Mouse (Mus musculus): ENCODE results near the gene Ano1.

Ano1 gene

GRCm38 (mm10) chr7:144634450-144634849 lies 117.3 kb downstream of the Ano1 start:
- no peak for DNase-seq

GRCm38 (mm10) chr7:144632321-144632720 lies 119.5 kb downstream of the Ano1 start:
- DNase-seq, result no peak

GRCm38 (mm10) chr7:144630622-144631021 lies 121.2 kb downstream of the Ano1 start:
- DNase-seq, result no peak

- DNase-seq, result no peak
Measured at GRCm38 (mm10) chr7:144628334-144628915, 123.3 kb downstream of the Ano1 start.

- no peak for DNase-seq
Measured at GRCm38 (mm10) chr7:144627606-144628333, 124.0 kb downstream of the Ano1 start.

- no peak for DNase-seq
Measured at GRCm38 (mm10) chr7:144626042-144626441, 125.7 kb downstream of the Ano1 start.

GRCm38 (mm10) chr7:144620721-144621681 lies 130.8 kb downstream of the Ano1 start:
- no peak for DNase-seq

- no peak for DNase-seq
Measured at GRCm38 (mm10) chr7:144620315-144620714, 131.5 kb downstream of the Ano1 start.

GRCm38 (mm10) chr7:144615343-144615742 lies 136.4 kb downstream of the Ano1 start:
- DNase-seq, result no peak

- DNase-seq, result no peak
Measured at GRCm38 (mm10) chr7:144612829-144613228, 138.9 kb downstream of the Ano1 start.

- no peak for DNase-seq
Measured at GRCm38 (mm10) chr7:144612351-144612750, 139.4 kb downstream of the Ano1 start.

- DNase-seq, result no peak
Measured at GRCm38 (mm10) chr7:144611595-144611994, 140.2 kb downstream of the Ano1 start.

- DNase-seq, result no peak
Measured at GRCm38 (mm10) chr7:144609568-144609967, 142.2 kb downstream of the Ano1 start.

- no peak for DNase-seq
Measured at GRCm38 (mm10) chr7:144607862-144608261, 143.9 kb downstream of the Ano1 start.

GRCm38 (mm10) chr7:144604735-144605134 lies 147.0 kb downstream of the Ano1 start:
- no peak for DNase-seq

GRCm38 (mm10) chr7:144604291-144604690 lies 147.5 kb downstream of the Ano1 start:
- no peak for DNase-seq

- no peak for DNase-seq
Measured at GRCm38 (mm10) chr7:144600333-144600900, 151.4 kb downstream of the Ano1 start.

- no peak for DNase-seq
Measured at GRCm38 (mm10) chr7:144589508-144589907, 162.3 kb downstream of the Ano1 start.

GRCm38 (mm10) chr7:144587291-144587690 lies 164.5 kb downstream of the Ano1 start:
- DNase-seq, result no peak

- DNase-seq, result no peak
Measured at GRCm38 (mm10) chr7:144585648-144586047, 166.1 kb downstream of the Ano1 start.

GRCm38 (mm10) chr7:144583619-144584018 lies 168.2 kb downstream of the Ano1 start:
- no peak for DNase-seq

- peak; percentile 90 for DNase-seq
Measured at GRCm38 (mm10) chr7:144582284-144582980, 169.3 kb downstream of the Ano1 start, which contains the start of gene Fadd. Fadd (minus strand) TSS chr7:144582463.

All from cerebellum, adult 11-12 months (tissue).